Mouse (Mus musculus): ENCODE measurements around the gene Slc9c1. TPM values are rescaled to one million over a fixed set of nuclear protein-coding genes. Genes with fewer than 3 reads are reported as not detected.

Slc9c1 gene
- polyA plus RNA-seq, 1 experiment: not detected

GRCm38 (mm10) chr16:45579883-45580282 lies 44.8 kb downstream of the Slc9c1 start:
- Histone ChIP-seq H3K27me3 (ENCODE audit: control insufficient read depth, insufficient read depth, low read length, poor library complexity, severe bottlenecking) (no peaks in the 10 kb centered on the region), H3K4me1 (ENCODE audit: control insufficient read depth, insufficient read depth, low read length) (no peaks in the 10 kb centered on the region), H3K27ac (ENCODE audit: insufficient read depth, low read length) (no peak overlapping the region), H3K9ac (ENCODE audit: low read depth, poor library complexity, severe bottlenecking) (no peak overlapping the region), H3K36me3 (ENCODE audit: control insufficient read depth, insufficient read depth, low read length, poor library complexity, severe bottlenecking) (no peaks in the 10 kb centered on the region), H3K4me3 (ENCODE audit: low read depth, low read length) (no peak overlapping the region), H3K9me3 (replicated peaks; ENCODE audit: control insufficient read depth, insufficient read depth, low read length, poor library complexity, severe bottlenecking) (no peaks in the 10 kb centered on the region)
- TF ChIP-seq POLR2A (IDR thresholded peaks at IDR 0.05; ENCODE audit: insufficient read depth, low read length) (no peak), CTCF (IDR thresholded peaks at IDR 0.05; ENCODE audit: low read depth, low read length) (no peak), EP300 (IDR thresholded peaks at IDR 0.05; ENCODE audit: insufficient read depth, low read depth, low read length) (no peak)

- Histone ChIP-seq H3K27me3 (ENCODE audit: control insufficient read depth, insufficient read depth, low read length, poor library complexity, severe bottlenecking) (no peaks in the 10 kb centered on the region), H3K4me1 (ENCODE audit: control insufficient read depth, insufficient read depth, low read length) (no peaks in the 10 kb centered on the region), H3K4me3 (ENCODE audit: low read depth, low read length) (no peak overlapping the region), H3K9me3 (replicated peaks; ENCODE audit: control insufficient read depth, insufficient read depth, low read length, poor library complexity, severe bottlenecking) (no peaks in the 10 kb centered on the region), H3K9ac (ENCODE audit: low read depth, poor library complexity, severe bottlenecking) (no peak overlapping the region), H3K36me3 (ENCODE audit: control insufficient read depth, insufficient read depth, low read length, poor library complexity, severe bottlenecking) (no peaks in the 10 kb centered on the region), H3K27ac (ENCODE audit: insufficient read depth, low read length) (no peak overlapping the region)
- TF ChIP-seq CTCF (IDR thresholded peaks at IDR 0.05; ENCODE audit: low read depth, low read length) (no peak), POLR2A (IDR thresholded peaks at IDR 0.05; ENCODE audit: insufficient read depth, low read length) (no peak), EP300 (IDR thresholded peaks at IDR 0.05; ENCODE audit: insufficient read depth, low read depth, low read length) (no peak)
These were observed 47.4 kb downstream of the Slc9c1 start for GRCm38 (mm10) chr16:45582512-45582911.

DNA sequence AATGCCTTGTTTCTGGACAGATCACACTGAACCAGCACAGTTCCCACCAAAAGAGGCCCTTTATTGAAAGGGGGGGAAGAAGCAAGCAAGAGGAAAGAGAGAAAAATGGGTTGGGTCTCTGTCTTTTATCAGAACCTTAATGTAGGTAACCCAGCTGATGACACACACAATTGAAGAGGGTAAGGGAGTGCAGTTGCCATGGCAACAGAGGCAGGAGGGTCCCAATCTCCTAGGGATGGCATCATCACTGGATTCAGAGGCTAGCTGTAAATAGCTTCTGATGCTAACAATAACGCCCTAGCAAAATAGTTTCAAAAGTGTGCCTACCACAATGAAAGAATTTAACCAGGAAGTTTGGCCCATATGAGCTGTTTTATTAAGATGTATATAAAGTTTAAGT lies 58.5 kb downstream of the Slc9c1 start:
- Histone ChIP-seq H3K4me3 (ENCODE audit: low read depth, low read length) (no peak overlapping the region), H3K9ac (ENCODE audit: low read depth, poor library complexity, severe bottlenecking) (no peak overlapping the region)
- TF ChIP-seq EP300 (IDR thresholded peaks at IDR 0.05; ENCODE audit: insufficient read depth, low read depth, low read length) (no peak), POLR2A (IDR thresholded peaks at IDR 0.05; ENCODE audit: insufficient read depth, low read length) (no peak), CTCF (IDR thresholded peaks at IDR 0.05; ENCODE audit: low read depth, low read length) (no peak)

DNA sequence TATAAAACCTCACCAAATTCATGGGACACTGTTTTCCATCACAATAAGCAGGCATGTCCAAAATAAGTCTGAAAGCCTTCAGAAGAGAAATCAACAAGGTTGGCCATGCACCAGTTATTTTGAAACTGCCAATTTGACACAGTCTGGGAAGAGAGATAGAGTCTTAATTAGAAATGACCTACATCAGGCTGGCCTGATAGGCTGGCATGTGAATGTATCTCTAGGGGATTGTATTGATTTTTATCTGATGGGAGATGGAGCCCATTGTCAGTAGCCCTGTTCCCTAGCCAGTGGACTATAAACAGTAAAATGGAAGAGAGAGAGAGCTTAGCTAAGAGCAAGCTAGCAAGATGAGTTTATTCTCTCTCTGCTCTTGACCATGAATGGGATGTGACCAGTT lies 60.4 kb downstream of the Slc9c1 start:
- H3K9me3 ChIP-seq (replicated peaks; ENCODE audit: control insufficient read depth, insufficient read depth, low read length, poor library complexity, severe bottlenecking): no peaks in the 10 kb centered on the region
- H3K9ac ChIP-seq (ENCODE audit: low read depth, poor library complexity, severe bottlenecking): no peak overlapping the region
- H3K4me3 ChIP-seq (ENCODE audit: low read depth, low read length): no peak overlapping the region
- H3K27ac ChIP-seq (ENCODE audit: insufficient read depth, low read length): no peak overlapping the region
- no peaks in the 10 kb centered on the region for H3K36me3 ChIP-seq (ENCODE audit: control insufficient read depth, insufficient read depth, low read length, poor library complexity, severe bottlenecking)
- TF ChIP-seq CTCF (IDR thresholded peaks at IDR 0.05; ENCODE audit: low read depth, low read length): no peak
- no peaks in the 10 kb centered on the region for H3K4me1 ChIP-seq (ENCODE audit: control insufficient read depth, insufficient read depth, low read length)
- H3K27me3 ChIP-seq (ENCODE audit: control insufficient read depth, insufficient read depth, low read length, poor library complexity, severe bottlenecking): no peaks in the 10 kb centered on the region; the same call in 1 of the 2 replicates

More for the DNA sequence above, 58.5 kb downstream of the Slc9c1 start:
- Histone ChIP-seq H3K36me3 (ENCODE audit: control insufficient read depth, insufficient read depth, low read length, poor library complexity, severe bottlenecking) (no peaks in the 10 kb centered on the region), H3K27me3 (ENCODE audit: control insufficient read depth, insufficient read depth, low read length, poor library complexity, severe bottlenecking) (no peaks in the 10 kb centered on the region; the same call in 1 of the 2 replicates), H3K9me3 (replicated peaks; ENCODE audit: control insufficient read depth, insufficient read depth, low read length, poor library complexity, severe bottlenecking) (no peaks in the 10 kb centered on the region), H3K27ac (ENCODE audit: insufficient read depth, low read length) (no peak overlapping the region), H3K4me1 (ENCODE audit: control insufficient read depth, insufficient read depth, low read length) (no peaks in the 10 kb centered on the region)

DNA sequence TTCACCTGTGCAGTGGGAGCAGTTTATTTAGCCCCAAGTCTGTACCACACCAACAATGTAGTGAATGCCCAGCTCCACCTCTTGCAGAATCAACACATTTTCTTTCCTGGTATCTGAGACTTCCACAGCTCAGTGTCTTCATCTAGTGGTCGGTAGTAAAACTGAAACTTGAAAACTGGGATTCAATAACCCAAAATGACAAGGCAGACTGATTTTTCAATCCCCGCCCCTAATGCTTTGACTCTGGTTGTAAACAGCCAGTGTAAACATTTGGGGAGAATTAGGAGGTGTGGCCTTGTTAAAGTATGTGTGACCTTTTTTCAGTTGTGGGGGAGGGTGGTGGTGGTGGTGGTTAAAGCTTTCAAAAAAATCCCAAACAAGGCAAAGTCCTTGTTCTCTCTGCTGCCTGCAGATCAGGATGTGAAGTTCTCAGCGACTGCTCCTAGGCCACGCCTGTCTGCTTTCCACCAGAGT lies 73.4 kb downstream of the Slc9c1 start:
- no peaks in the 10 kb centered on the region for H3K36me3 ChIP-seq (ENCODE audit: control insufficient read depth, insufficient read depth, low read length, poor library complexity, severe bottlenecking)
- no peaks in the 10 kb centered on the region for H3K9me3 ChIP-seq (replicated peaks; ENCODE audit: control insufficient read depth, insufficient read depth, low read length, poor library complexity, severe bottlenecking)
- H3K4me1 ChIP-seq (ENCODE audit: control insufficient read depth, insufficient read depth, low read length): no peaks in the 10 kb centered on the region
- H3K27ac ChIP-seq (ENCODE audit: insufficient read depth, low read length): no peak overlapping the region
- no peak overlapping the region for H3K9ac ChIP-seq (ENCODE audit: low read depth, poor library complexity, severe bottlenecking)
- no peaks in the 10 kb centered on the region for H3K27me3 ChIP-seq (ENCODE audit: control insufficient read depth, insufficient read depth, low read length, poor library complexity, severe bottlenecking)
- no peak overlapping the region for H3K4me3 ChIP-seq (ENCODE audit: low read depth, low read length)
- TF ChIP-seq POLR2A (IDR thresholded peaks at IDR 0.05; ENCODE audit: insufficient read depth, low read length): no peak
- no peak for TF ChIP-seq EP300 (IDR thresholded peaks at IDR 0.05; ENCODE audit: insufficient read depth, low read depth, low read length)
- TF ChIP-seq CTCF (IDR thresholded peaks at IDR 0.05; ENCODE audit: low read depth, low read length): no peak

- no peaks in the 10 kb centered on the region for H3K36me3 ChIP-seq (ENCODE audit: control insufficient read depth, insufficient read depth, low read length, poor library complexity, severe bottlenecking)
- no peak overlapping the region for H3K27ac ChIP-seq (ENCODE audit: insufficient read depth, low read length)
- no peaks in the 10 kb centered on the region for H3K4me1 ChIP-seq (ENCODE audit: control insufficient read depth, insufficient read depth, low read length)
- no peaks in the 10 kb centered on the region for H3K9me3 ChIP-seq (replicated peaks; ENCODE audit: control insufficient read depth, insufficient read depth, low read length, poor library complexity, severe bottlenecking)
- H3K4me3 ChIP-seq (ENCODE audit: low read depth, low read length): no peak overlapping the region
- no peak overlapping the region for H3K9ac ChIP-seq (ENCODE audit: low read depth, poor library complexity, severe bottlenecking)
- no peak for TF ChIP-seq EP300 (IDR thresholded peaks at IDR 0.05; ENCODE audit: insufficient read depth, low read depth, low read length)
- TF ChIP-seq POLR2A (IDR thresholded peaks at IDR 0.05; ENCODE audit: insufficient read depth, low read length): no peak
- TF ChIP-seq CTCF (IDR thresholded peaks at IDR 0.05; ENCODE audit: low read depth, low read length): no peak
- no peaks in the 10 kb centered on the region for H3K27me3 ChIP-seq (ENCODE audit: control insufficient read depth, insufficient read depth, low read length, poor library complexity, severe bottlenecking)
These were observed 74.2 kb downstream of the Slc9c1 start for GRCm38 (mm10) chr16:45609300-45609699.

All from ES-Bruce4 (cell line).